Mouse (Mus musculus): Measurements from ENCODE around the gene Zfp931.
"Not testable (repeated sequence)": the region's sequence is repeated elsewhere in the genome, so short reads cannot be mapped to it uniquely, and the experiment has no call there.

DNA sequence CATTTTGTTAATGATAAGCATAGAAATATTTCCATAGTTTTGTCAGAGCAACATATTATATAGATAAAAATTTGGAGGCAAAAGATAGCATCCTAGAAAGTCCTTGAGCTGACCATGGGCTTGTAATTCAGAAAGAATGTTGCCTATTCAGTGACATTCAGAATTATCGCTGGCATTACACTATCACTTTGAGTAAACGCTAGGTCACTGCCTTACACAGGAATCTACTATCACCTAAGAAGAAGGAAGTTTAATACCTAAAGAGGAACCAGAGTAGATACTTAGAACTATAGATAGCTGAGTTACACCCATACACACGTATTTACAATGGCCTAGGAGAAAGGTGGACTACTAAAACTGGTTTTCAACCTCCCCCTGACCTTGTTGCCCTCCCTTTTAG is 58.8 kb downstream of the Zfp931 start:
- not testable (repeated sequence) for TF ChIP-seq CTCF (IDR thresholded peaks at IDR 0.05; ENCODE audit: control insufficient read depth, insufficient read depth, insufficient read length); FOSL1 (IDR thresholded peaks at IDR 0.05; ENCODE audit: insufficient read depth, low read length, poor library complexity, severe bottlenecking); MYOG (IDR thresholded peaks at IDR 0.05; ENCODE audit: control insufficient read depth, extremely low read depth, insufficient read length); MAX (IDR thresholded peaks at IDR 0.05); MYOD1 (IDR thresholded peaks at IDR 0.05; ENCODE audit: control insufficient read depth, insufficient read length, low read depth)
